Mouse (Mus musculus) forebrain, embryonic 13.5 days (tissue): Measurements from ENCODE around the gene Upk2. TPM values are rescaled to one million over a fixed set of nuclear protein-coding genes. Genes with fewer than 3 reads are reported as not detected.
"Not testable (repeated sequence)": the region's sequence is repeated elsewhere in the genome, so short reads cannot be mapped to it uniquely, and the experiment has no call there.

ENCODE experiments used
- ATAC-seq: fragments of 200-750 bp; cut with Nextera tagmentation; 2 replicates; pipeline ENCODE4 v1.8.0; 2017
- H3K27ac ChIP-seq: fragments of 300-500 bp; sonication (generic); 2 replicates; pipeline ENCODE4 v1.5.1; 2015; ENCODE audit warnings: inconsistent platforms, mild to moderate bottlenecking, moderate library complexity
- H3K27me3 ChIP-seq: fragments of 300-500 bp; sonication (generic); 2 replicates; pipeline ENCODE4 v1.6.1; 2015; ENCODE audit warnings: mild to moderate bottlenecking, inconsistent platforms
- H3K36me3 ChIP-seq: fragments of 300-500 bp; sonication (generic); 2 replicates; pipeline ENCODE4 v1.6.1; 2015; ENCODE audit warnings: mild to moderate bottlenecking, inconsistent platforms; ENCODE audit not compliant: poor library complexity, severe bottlenecking
- H3K4me1 ChIP-seq: fragments of 300-500 bp; sonication (generic); 2 replicates; pipeline ENCODE4 v1.6.1; 2015; ENCODE audit warnings: inconsistent platforms
- H3K4me2 ChIP-seq: fragments of 300-500 bp; sonication (generic); 2 replicates; pipeline ENCODE4 v1.6.1; 2015; ENCODE audit warnings: inconsistent platforms, mild to moderate bottlenecking, moderate library complexity
- H3K4me3 ChIP-seq: fragments of 300-500 bp; sonication (generic); 2 replicates; pipeline ENCODE4 v1.5.1; 2015; ENCODE audit warnings: mild to moderate bottlenecking, inconsistent platforms
- H3K9ac ChIP-seq: fragments of 300-500 bp; sonication (generic); 2 replicates; pipeline ENCODE4 v1.6.1; 2015; ENCODE audit warnings: mild to moderate bottlenecking, inconsistent platforms
- H3K9me3 ChIP-seq: fragments of 300-500 bp; sonication (generic); replicated peaks from 2 replicates; pipeline ENCODE4 v1.6.1; 2016; ENCODE audit warnings: inconsistent platforms
- WGBS: fragments of 180-500 bp; shearing (Covaris S2); methylation state at CpG from one replicate; pipeline ENCODE4 v1.1.7; 2015; 5-methylcytosine and 5-hydroxymethylcytosine counted together
- polyA plus RNA-seq: library from polyadenylated mRNA; unstranded; fragments of >200 nt; fragmentation: Nextera tagmentation; extraction: Ambion mirVana; gene quantifications from 2 replicates; pipeline ENCODE4 v1.2.1, GENCODE M21; 2015

Gene Upk2
- polyA plus RNA-seq, 1 experiment from 2014 or later, result not detected

DNA sequence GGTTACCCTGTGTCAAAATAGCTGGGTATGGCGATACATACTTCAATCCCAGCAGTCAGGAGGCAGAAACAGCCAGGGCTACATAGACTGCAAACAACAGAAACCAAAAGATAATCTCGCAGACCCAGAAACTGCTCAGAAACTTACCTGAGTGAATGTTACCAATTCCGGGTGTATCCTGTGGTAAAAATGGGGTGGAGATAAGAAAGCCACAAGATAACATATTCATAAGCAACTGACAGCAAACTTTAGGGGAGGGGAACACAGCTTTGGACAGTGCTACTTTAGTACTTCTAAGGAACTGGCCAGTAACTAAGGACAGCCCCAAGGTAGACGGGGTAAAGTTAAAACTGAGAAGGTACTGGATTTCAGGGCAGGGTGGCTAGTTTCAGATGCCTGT is 42.5 kb downstream of the Upk2 start:
- ATAC-seq, result no peak
- Histone ChIP-seq H3K9me3 (no peaks in the 10 kb centered on the region), H3K27me3 (no peaks in the 10 kb centered on the region), H3K36me3 (peaks cover 68% of the 10 kb centered on the region), H3K4me3 (no peak overlapping the region), H3K4me1 (peaks cover 18% of the 10 kb centered on the region), H3K27ac (no peak overlapping the region), H3K4me2 (no peak overlapping the region), H3K9ac (no peak overlapping the region)
- 82% methylated on average over 4 of the region's 4 CpGs for WGBS

- Histone ChIP-seq H3K4me3 (no peak overlapping the region), H3K27ac (no peak overlapping the region), H3K27me3 (no peaks in the 10 kb centered on the region), H3K9me3 (no peaks in the 10 kb centered on the region), H3K9ac (no peak overlapping the region), H3K4me2 (no peak overlapping the region), H3K4me1 (peaks cover 13% of the 10 kb centered on the region), H3K36me3 (peaks cover 68% of the 10 kb centered on the region)
- WGBS, result 84% methylated on average over 1 of the region's 1 CpGs
- ATAC-seq, result no peak
These were observed 43.1 kb downstream of the Upk2 start for GRCm38 (mm10) chr9:44411601-44412130.

GRCm38 (mm10) chr9:44410647-44411336 is 44.0 kb downstream of the Upk2 start:
- no peaks in the 10 kb centered on the region for H3K9me3 ChIP-seq
- H3K27ac ChIP-seq, result no peak overlapping the region
- 82% methylated on average over 2 of the region's 2 CpGs for WGBS
- H3K36me3 ChIP-seq, result peaks cover 64% of the 10 kb centered on the region
- no peak overlapping the region for H3K9ac ChIP-seq
- ATAC-seq, result no peak
- peaks cover 21% of the 10 kb centered on the region for H3K4me1 ChIP-seq
- H3K4me2 ChIP-seq, result no peak overlapping the region
- no peaks in the 10 kb centered on the region for H3K27me3 ChIP-seq
- H3K4me3 ChIP-seq, result no peak overlapping the region

GRCm38 (mm10) chr9:44408693-44409092 is 46.1 kb downstream of the Upk2 start:
- not testable (repeated sequence) for H3K27ac ChIP-seq, ATAC-seq, H3K27me3 ChIP-seq, H3K9me3 ChIP-seq
- Histone ChIP-seq H3K4me3 (peak overlapping the region; percentile 74), H3K9ac (peak overlapping the region; percentile 80; the same call in 1 of the 2 replicates), H3K4me1 (peaks cover 29% of the 10 kb centered on the region), H3K36me3 (peaks cover 66% of the 10 kb centered on the region), H3K4me2 (peak overlapping the region; percentile 83)
- 86% methylated on average over 9 of the region's 9 CpGs for WGBS

- WGBS, result under 1% methylated on average over 24 of the region's 24 CpGs
- H3K9ac ChIP-seq, result peak overlapping the region; percentile 80
- peaks cover 29% of the 10 kb centered on the region for H3K4me1 ChIP-seq
- H3K4me2 ChIP-seq, result peak overlapping the region; percentile 83
- peak overlapping the region; percentile 74 for H3K4me3 ChIP-seq
- peaks cover 66% of the 10 kb centered on the region for H3K36me3 ChIP-seq
- H3K27me3 ChIP-seq, result no peaks in the 10 kb centered on the region
- H3K9me3 ChIP-seq, result no peaks in the 10 kb centered on the region
- no peak for ATAC-seq
- H3K27ac ChIP-seq, result peak overlapping the region; percentile 95
These were observed 47.1 kb downstream of the Upk2 start for GRCm38 (mm10) chr9:44407752-44408097.

- Histone ChIP-seq H3K27ac (peak within 1 kb of the TSS; percentile 95), H3K4me2 (peak within 1 kb of the TSS; percentile 83), H3K9ac (peak within 1 kb of the TSS; percentile 80), H3K36me3 (peaks cover 66% of the 10 kb centered on the region), H3K4me1 (peaks cover 29% of the 10 kb centered on the region), H3K27me3 (no peaks in the 10 kb centered on the region), H3K4me3 (peak within 1 kb of the TSS; percentile 74), H3K9me3 (no peaks in the 10 kb centered on the region)
- under 1% methylated on average over 51 of the region's 51 CpGs for WGBS
- peak; percentile 96 for ATAC-seq
These were observed 47.6 kb downstream of the Upk2 start, which contains the start of the genes Rps25 and Trappc4 for GRCm38 (mm10) chr9:44406906-44407751. Gene Rps25 (plus strand): TSS chr9:44407139. Gene Trappc4 (minus strand): TSS chr9:44407600.

DNA sequence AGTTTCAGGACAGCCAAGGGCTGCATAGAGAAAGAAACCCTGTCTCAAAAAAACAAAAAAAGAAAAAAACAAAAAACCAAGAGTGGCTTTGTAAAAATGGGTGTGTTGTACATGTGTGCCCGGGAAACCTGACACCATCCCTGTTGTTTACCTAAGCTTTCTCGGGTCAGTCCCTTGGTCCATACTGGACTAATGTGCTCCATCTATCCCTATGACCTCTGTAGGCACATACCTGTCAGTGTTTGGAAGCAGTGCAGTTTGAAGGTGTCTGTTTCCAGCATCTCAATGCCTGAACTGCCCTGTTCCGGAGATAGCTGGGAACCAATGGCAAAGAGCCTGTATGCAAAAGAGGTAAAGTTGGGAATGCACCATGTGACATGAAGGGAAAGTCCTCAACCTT is 49.8 kb downstream of the Upk2 start:
- no peaks in the 10 kb centered on the region for H3K27me3 ChIP-seq
- no peak overlapping the region for H3K4me2 ChIP-seq
- H3K36me3 ChIP-seq, result peaks cover 66% of the 10 kb centered on the region
- WGBS, result 81% methylated on average over 3 of the region's 3 CpGs
- H3K4me3 ChIP-seq, result no peak overlapping the region
- H3K9me3 ChIP-seq, result no peaks in the 10 kb centered on the region
- no peak for ATAC-seq
- H3K9ac ChIP-seq, result no peak overlapping the region
- no peak overlapping the region for H3K27ac ChIP-seq
- peaks cover 29% of the 10 kb centered on the region for H3K4me1 ChIP-seq

Other genes starting within 250 kb of the Upk2 start
- gene Cbl, start 220.9 kb downstream of the Upk2 start, polyA plus RNA-seq, result 25.2 and 26.4 TPM in 2 replicates
- not detected in 2 replicates for gene Ccdc153, start 214.3 kb downstream of the Upk2 start, polyA plus RNA-seq
- gene Pdzd3, start 203.5 kb downstream of the Upk2 start, polyA plus RNA-seq, result 0.39 and 0.40 TPM in 2 replicates
- gene Nlrx1, start 186.4 kb downstream of the Upk2 start, polyA plus RNA-seq, result 4.4 and 4.5 TPM in 2 replicates
- 9.2 and 10.9 TPM in 2 replicates for gene Abcg4, start 166.4 kb downstream of the Upk2 start, polyA plus RNA-seq
- gene Hinfp, start 149.3 kb downstream of the Upk2 start, polyA plus RNA-seq, result 30.5 and 38.4 TPM in 2 replicates
- 14.0 and 19.6 TPM in 2 replicates for gene C2cd2l, start 134.7 kb downstream of the Upk2 start, polyA plus RNA-seq
- gene Dpagt1, start 129.0 kb downstream of the Upk2 start, polyA plus RNA-seq, result 36.8 and 40.1 TPM in 2 replicates
- 393 TPM in 2 replicates for gene H2afx, start 120.3 kb downstream of the Upk2 start, polyA plus RNA-seq
- 91.6 and 92.2 TPM in 2 replicates for gene Hmbs, start 110.7 kb downstream of the Upk2 start, polyA plus RNA-seq
- 34.9 and 37.9 TPM in 2 replicates for gene Vps11, start 93.3 kb downstream of the Upk2 start, polyA plus RNA-seq
- gene Hyou1, start 75.5 kb downstream of the Upk2 start, polyA plus RNA-seq, result 22.4 and 26.5 TPM in 2 replicates
- gene Slc37a4, start 58.1 kb downstream of the Upk2 start, polyA plus RNA-seq, result 23.3 and 29.6 TPM in 2 replicates
- gene Rps25, start 47.8 kb downstream of the Upk2 start, polyA plus RNA-seq, result 1,416 and 1,661 TPM in 2 replicates
- 311 and 314 TPM in 2 replicates for gene Trappc4, start 47.4 kb downstream of the Upk2 start, polyA plus RNA-seq
- gene Ccdc84, start 36.4 kb downstream of the Upk2 start, polyA plus RNA-seq, result 29.1 and 30.3 TPM in 2 replicates
- gene Foxr1, start 13.8 kb downstream of the Upk2 start, polyA plus RNA-seq, result not detected in 2 replicates
- 8.6 and 9.1 TPM in 2 replicates for gene Bcl9l, start 27.8 kb upstream of the Upk2 start, polyA plus RNA-seq
- not detected in 2 replicates for gene Cxcr5, start 106.9 kb upstream of the Upk2 start, polyA plus RNA-seq
- 28.1 and 30.0 TPM in 2 replicates for gene Ddx6, start 149.9 kb upstream of the Upk2 start, polyA plus RNA-seq
- not detected in 2 replicates for gene Treh, start 218.3 kb upstream of the Upk2 start, polyA plus RNA-seq